Mouse (Mus musculus) midbrain, embryonic 14.5 days (tissue): ENCODE data around the gene Galk1. TPM values are rescaled to one million over a fixed set of nuclear protein-coding genes. Genes with fewer than 3 reads are reported as not detected.
A peak's percentile ranks its signal among the peaks of the same experiment; 100 is the strongest.

Experiments used
- ATAC-seq: fragments of 200-750 bp; cut with Nextera tagmentation; 2 replicates; pipeline ENCODE4 v1.8.0; 2017; ENCODE audit warnings: moderate number of reproducible peaks, moderate library complexity; ENCODE audit not compliant: low FRiP score, low TSS enrichment
- DNase-seq: peaks from one replicate; pipeline ENCODE4 v3.0.0-alpha.2; 2015
- H3K27ac ChIP-seq: fragments of 300-500 bp; sonication (generic); replicated peaks from 2 replicates; pipeline ENCODE4 v1.5.1; 2014; ENCODE audit warnings: mild to moderate bottlenecking, low read depth, low read length, moderate library complexity
- H3K27me3 ChIP-seq: fragments of 300-500 bp; sonication (generic); 2 replicates; pipeline ENCODE4 v1.6.1; 2014; ENCODE audit warnings: low read length, control low read depth, mixed read lengths; ENCODE audit not compliant: control insufficient read depth, insufficient read depth
- H3K36me3 ChIP-seq: fragments of 300-500 bp; sonication (generic); 2 replicates; pipeline ENCODE4 v1.6.1; 2014; ENCODE audit warnings: low read length, control low read depth; ENCODE audit not compliant: control insufficient read depth, insufficient read depth
- H3K4me1 ChIP-seq: fragments of 300-500 bp; sonication (generic); 2 replicates; pipeline ENCODE4 v1.6.1; 2014; ENCODE audit warnings: mild to moderate bottlenecking, antibody characterized with exemption, low read length, control low read depth; ENCODE audit not compliant: control insufficient read depth, insufficient read depth
- H3K4me2 ChIP-seq: fragments of 300-500 bp; sonication (generic); 2 replicates; pipeline ENCODE4 v1.6.1; 2014; ENCODE audit warnings: mild to moderate bottlenecking, low read length, moderate library complexity
- H3K4me3 ChIP-seq: fragments of 300-500 bp; sonication (generic); replicated peaks from 2 replicates; pipeline ENCODE4 v1.5.1; 2014; ENCODE audit warnings: low read depth, low read length
- H3K9ac ChIP-seq: fragments of 300-500 bp; sonication (generic); replicated peaks from 2 replicates; pipeline ENCODE4 v1.6.1; 2014; ENCODE audit warnings: mild to moderate bottlenecking, low read length, moderate library complexity
- H3K9me3 ChIP-seq: fragments of 300-500 bp; sonication (generic); 2 replicates; pipeline ENCODE4 v1.6.1; 2016; ENCODE audit warnings: low read length, control low read depth, mixed read lengths; ENCODE audit not compliant: control insufficient read depth
- WGBS: fragments of 180-500 bp; shearing (Covaris S2); extraction: QIAGEN DNeasy Blood & Tissue Kit; methylation state at CpG from one replicate; pipeline ENCODE4 v1.1.7; 2014; 5-methylcytosine and 5-hydroxymethylcytosine counted together
- polyA plus RNA-seq: library from polyadenylated mRNA; unstranded; fragments of >200 nt; fragmentation: Nextera tagmentation; extraction: Ambion mirVana; gene quantifications from 2 replicates; pipeline ENCODE4 v1.2.1, GENCODE M21; 2014

Gene Galk1
- polyA plus RNA-seq, 1 experiment from 2014 or later: 39.3 TPM

GRCm38 (mm10) chr11:116000607-116001006, 11.9 kb downstream of the Galk1 start:
- no peaks in the 10 kb centered on the region for H3K9me3 ChIP-seq
- H3K27ac ChIP-seq: no peak overlapping the region
- no peak overlapping the region for H3K9ac ChIP-seq
- peaks cover 16% of the 10 kb centered on the region for H3K4me1 ChIP-seq
- WGBS: 19% methylated on average over 10 of the region's 10 CpGs
- H3K27me3 ChIP-seq: no peaks in the 10 kb centered on the region
- no peak for ATAC-seq
- DNase-seq: peak; percentile 18
- no peak overlapping the region for H3K4me2 ChIP-seq
- no peak overlapping the region for H3K4me3 ChIP-seq
- no peaks in the 10 kb centered on the region for H3K36me3 ChIP-seq

GRCm38 (mm10) chr11:115999538-116000143, 12.9 kb downstream of the Galk1 start:
- ATAC-seq (no peak), DNase-seq (peak; percentile 86)
- H3K36me3 ChIP-seq: no peaks in the 10 kb centered on the region
- H3K9ac ChIP-seq: no peak overlapping the region
- H3K4me2 ChIP-seq: no peak overlapping the region
- 22% methylated on average over 14 of the region's 14 CpGs for WGBS
- peaks cover 6% of the 10 kb centered on the region; the same call in 1 of the 2 replicates for H3K4me1 ChIP-seq
- H3K9me3 ChIP-seq: no peaks in the 10 kb centered on the region
- no peak overlapping the region for H3K27ac ChIP-seq
- H3K4me3 ChIP-seq: no peak overlapping the region
- no peaks in the 10 kb centered on the region for H3K27me3 ChIP-seq

- 90% methylated on average over 7 of the region's 7 CpGs for WGBS
- no peak for DNase-seq
- Histone ChIP-seq H3K4me3 (no peak overlapping the region), H3K9ac (no peak overlapping the region), H3K27me3 (no peaks in the 10 kb centered on the region), H3K9me3 (no peaks in the 10 kb centered on the region), H3K4me2 (no peak overlapping the region), H3K36me3 (no peaks in the 10 kb centered on the region), H3K27ac (no peak overlapping the region), H3K4me1 (peaks cover 4% of the 10 kb centered on the region; the same call in 1 of the 2 replicates)
- no peak for ATAC-seq
These were observed 13.5 kb downstream of the Galk1 start for GRCm38 (mm10) chr11:115999027-115999426.

DNA sequence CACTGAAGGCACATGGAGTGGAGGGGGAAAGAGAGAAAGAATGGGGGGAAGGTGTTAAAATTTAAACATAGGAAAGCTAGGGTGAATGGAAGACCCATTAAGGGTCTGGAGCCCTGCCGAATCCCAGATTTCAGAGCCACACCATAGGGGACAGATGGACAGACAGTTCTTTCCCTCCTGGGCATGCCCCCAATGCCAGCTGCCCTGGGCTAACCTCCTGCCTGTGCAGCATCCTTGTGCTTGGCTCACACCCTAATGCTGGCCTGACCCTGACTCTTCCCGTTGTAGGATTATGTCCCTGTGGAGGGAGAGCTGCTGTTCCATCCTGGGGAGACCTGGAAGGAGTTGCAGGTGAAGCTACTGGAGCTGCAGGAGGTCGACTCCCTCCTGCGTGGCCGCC, 14.9 kb downstream of the Galk1 start:
- Histone ChIP-seq H3K27me3 (no peaks in the 10 kb centered on the region), H3K4me1 (peaks cover 4% of the 10 kb centered on the region; the same call in 1 of the 2 replicates), H3K36me3 (no peaks in the 10 kb centered on the region), H3K27ac (no peak overlapping the region), H3K9ac (no peak overlapping the region), H3K4me3 (no peak overlapping the region), H3K9me3 (no peaks in the 10 kb centered on the region), H3K4me2 (no peak overlapping the region)
- ATAC-seq (no peak), DNase-seq (no peak)
- 61% methylated on average over 5 of the region's 5 CpGs for WGBS

- Histone ChIP-seq H3K9me3 (no peaks in the 10 kb centered on the region), H3K4me3 (no peak overlapping the region), H3K4me1 (peaks cover 4% of the 10 kb centered on the region; the same call in 1 of the 2 replicates), H3K27me3 (no peaks in the 10 kb centered on the region), H3K27ac (no peak overlapping the region), H3K9ac (no peak overlapping the region), H3K36me3 (no peaks in the 10 kb centered on the region), H3K4me2 (no peak overlapping the region)
- ATAC-seq (no peak), DNase-seq (no peak)
- 72% methylated on average over 4 of the region's 4 CpGs for WGBS
These were observed 15.5 kb downstream of the Galk1 start for GRCm38 (mm10) chr11:115997047-115997446.

- WGBS: 90% methylated on average over 3 of the region's 3 CpGs
- H3K4me2 ChIP-seq: no peak overlapping the region
- H3K9ac ChIP-seq: no peak overlapping the region
- no peak overlapping the region for H3K27ac ChIP-seq
- no peaks in the 10 kb centered on the region for H3K27me3 ChIP-seq
- H3K9me3 ChIP-seq: no peaks in the 10 kb centered on the region
- no peaks in the 10 kb centered on the region for H3K4me1 ChIP-seq
- no peak overlapping the region for H3K4me3 ChIP-seq
- no peak for ATAC-seq
- H3K36me3 ChIP-seq: no peaks in the 10 kb centered on the region
- DNase-seq: no peak
These were observed 17.3 kb downstream of the Galk1 start for GRCm38 (mm10) chr11:115995256-115995655.

GRCm38 (mm10) chr11:115992098-115992497, 20.4 kb downstream of the Galk1 start:
- no peak overlapping the region for H3K4me2 ChIP-seq
- 71% methylated on average over 4 of the region's 4 CpGs for WGBS
- no peaks in the 10 kb centered on the region for H3K36me3 ChIP-seq
- no peaks in the 10 kb centered on the region for H3K9me3 ChIP-seq
- H3K27me3 ChIP-seq: no peaks in the 10 kb centered on the region
- no peak overlapping the region for H3K27ac ChIP-seq
- H3K4me3 ChIP-seq: no peak overlapping the region
- H3K9ac ChIP-seq: no peak overlapping the region
- no peaks in the 10 kb centered on the region for H3K4me1 ChIP-seq
- ATAC-seq: no peak
- no peak for DNase-seq

GRCm38 (mm10) chr11:115989686-115990085, 22.8 kb downstream of the Galk1 start:
- DNase-seq (no peak), ATAC-seq (no peak)
- Histone ChIP-seq H3K4me3 (no peak overlapping the region), H3K9me3 (no peaks in the 10 kb centered on the region), H3K4me2 (no peak overlapping the region), H3K9ac (no peak overlapping the region), H3K36me3 (no peaks in the 10 kb centered on the region), H3K27me3 (no peaks in the 10 kb centered on the region), H3K4me1 (no peaks in the 10 kb centered on the region), H3K27ac (no peak overlapping the region)
- 35% methylated on average over 15 of the region's 15 CpGs for WGBS

DNA sequence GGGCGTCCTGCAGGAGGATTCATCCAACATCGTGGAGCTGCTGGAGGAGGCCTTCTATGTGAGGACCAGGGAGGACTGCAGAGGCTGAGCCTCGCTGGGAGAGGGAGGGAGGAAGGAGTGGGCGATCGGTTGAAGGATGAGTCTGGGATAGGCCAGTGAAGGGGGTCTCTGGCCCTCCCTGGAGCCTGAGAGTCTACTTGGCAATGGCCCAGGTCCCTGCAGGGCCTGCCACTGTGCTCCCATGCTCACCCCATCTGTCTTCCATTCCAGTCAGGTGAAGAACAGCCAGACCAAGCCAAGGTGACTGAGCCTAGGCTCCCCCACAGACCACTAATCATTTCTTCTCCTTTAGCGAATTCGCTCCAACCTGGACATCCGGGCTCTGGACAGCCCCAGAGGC, 29.2 kb downstream of the Galk1 start:
- 92% methylated on average over 8 of the region's 8 CpGs for WGBS
- Histone ChIP-seq H3K9me3 (no peaks in the 10 kb centered on the region), H3K4me2 (no peak overlapping the region), H3K4me3 (no peak overlapping the region), H3K9ac (no peak overlapping the region), H3K27ac (no peak overlapping the region), H3K36me3 (no peaks in the 10 kb centered on the region), H3K4me1 (no peaks in the 10 kb centered on the region), H3K27me3 (no peaks in the 10 kb centered on the region)
- ATAC-seq (no peak), DNase-seq (no peak)
